Mouse (Mus musculus): Measurements from ENCODE around the gene Fam53b. TPM values are rescaled to one million over a fixed set of nuclear protein-coding genes. Genes with fewer than 3 reads are reported as not detected.

Gene Fam53b
- total and polyA plus RNA-seq, 2 experiments from 2014 or later, result 9.4 to 17.3 TPM

- ATAC-seq (ENCODE audit: low FRiP score) (no peak), DNase-seq (ENCODE audit: low spot score) (no peak)
- TF ChIP-seq CTCF (IDR thresholded peaks at IDR 0.05), result no peak
- Histone ChIP-seq H3K4me2 (ENCODE audit: low read depth, low read length, poor library complexity, severe bottlenecking) (no peak overlapping the region), H3K27me3 (ENCODE audit: insufficient read depth, low read length) (no peaks in the 10 kb centered on the region), H3K36me3 (ENCODE audit: insufficient read depth, low read length) (no peaks in the 10 kb centered on the region), H3K27ac (ENCODE audit: low read depth, low read length) (no peak overlapping the region), H3K4me1 (ENCODE audit: insufficient read depth, low read length) (peaks cover 14% of the 10 kb centered on the region), H3K4me3 (ENCODE audit: low read depth, low read length) (no peak overlapping the region), H3K9me3 (ENCODE audit: low read length) (no peaks in the 10 kb centered on the region), H3K9ac (replicated peaks; ENCODE audit: low read length, poor library complexity, severe bottlenecking) (no peak overlapping the region)
- 39% methylated on average over 6 of the region's 6 CpGs for WGBS
These were observed 82.1 kb downstream of the Fam53b start for GRCm38 (mm10) chr7:132731558-132731957.

- Histone ChIP-seq H3K9ac (replicated peaks; ENCODE audit: low read length, poor library complexity, severe bottlenecking) (no peak overlapping the region), H3K9me3 (ENCODE audit: low read length) (no peaks in the 10 kb centered on the region), H3K27ac (ENCODE audit: low read depth, low read length) (no peak overlapping the region), H3K27me3 (ENCODE audit: insufficient read depth, low read length) (no peaks in the 10 kb centered on the region), H3K4me1 (ENCODE audit: insufficient read depth, low read length) (peaks cover 14% of the 10 kb centered on the region), H3K4me3 (ENCODE audit: low read depth, low read length) (no peak overlapping the region), H3K4me2 (ENCODE audit: low read depth, low read length, poor library complexity, severe bottlenecking) (no peak overlapping the region), H3K36me3 (ENCODE audit: insufficient read depth, low read length) (no peaks in the 10 kb centered on the region)
- 65% methylated on average over 7 of the region's 7 CpGs for whole genome bisulfite sequencing
- TF ChIP-seq CTCF (IDR thresholded peaks at IDR 0.05), result no peak
- ATAC-seq (ENCODE audit: low FRiP score) (no peak), DNase-seq (ENCODE audit: low spot score) (peak; percentile 38)
These were observed 83.2 kb downstream of the Fam53b start for GRCm38 (mm10) chr7:132730510-132730909.

- Histone ChIP-seq H3K27ac (ENCODE audit: low read depth, low read length) (no peak overlapping the region), H3K9me3 (ENCODE audit: low read length) (no peaks in the 10 kb centered on the region), H3K9ac (replicated peaks; ENCODE audit: low read length, poor library complexity, severe bottlenecking) (no peak overlapping the region), H3K27me3 (ENCODE audit: insufficient read depth, low read length) (no peaks in the 10 kb centered on the region), H3K4me3 (ENCODE audit: low read depth, low read length) (no peak overlapping the region), H3K36me3 (ENCODE audit: insufficient read depth, low read length) (no peaks in the 10 kb centered on the region), H3K4me1 (ENCODE audit: insufficient read depth, low read length) (peaks cover 14% of the 10 kb centered on the region), H3K4me2 (ENCODE audit: low read depth, low read length, poor library complexity, severe bottlenecking) (no peak overlapping the region)
- no peak for ATAC-seq (ENCODE audit: low FRiP score)
- TF ChIP-seq CTCF (IDR thresholded peaks at IDR 0.05), result no peak
- WGBS, result 84% methylated on average over 4 of the region's 4 CpGs
- DNase-seq (ENCODE audit: low spot score), result no peak
These were observed 84.4 kb downstream of the Fam53b start for GRCm38 (mm10) chr7:132729093-132729831.

GRCm38 (mm10) chr7:132726106-132726861 lies 87.4 kb downstream of the Fam53b start:
- WGBS, result 73% methylated on average over 13 of the region's 13 CpGs
- DNase-seq (ENCODE audit: low spot score), result peak; percentile 18
- H3K27ac ChIP-seq (ENCODE audit: low read depth, low read length), result no peak overlapping the region

GRCm38 (mm10) chr7:132724501-132725062 lies 89.1 kb downstream of the Fam53b start:
- no peaks in the 10 kb centered on the region for H3K4me1 ChIP-seq (ENCODE audit: insufficient read depth, low read length)
- ATAC-seq (ENCODE audit: low FRiP score) (no peak), DNase-seq (ENCODE audit: low spot score) (no peak)
- H3K27me3 ChIP-seq (ENCODE audit: insufficient read depth, low read length), result no peaks in the 10 kb centered on the region
- WGBS, result 80% methylated on average over 5 of the region's 5 CpGs
- H3K9ac ChIP-seq (replicated peaks; ENCODE audit: low read length, poor library complexity, severe bottlenecking), result no peak overlapping the region
- H3K4me2 ChIP-seq (ENCODE audit: low read depth, low read length, poor library complexity, severe bottlenecking), result no peak overlapping the region
- H3K36me3 ChIP-seq (ENCODE audit: insufficient read depth, low read length), result no peaks in the 10 kb centered on the region
- no peak overlapping the region for H3K27ac ChIP-seq (ENCODE audit: low read depth, low read length)
- H3K9me3 ChIP-seq (ENCODE audit: low read length), result no peaks in the 10 kb centered on the region
- no peak for TF ChIP-seq CTCF (IDR thresholded peaks at IDR 0.05)
- no peak overlapping the region for H3K4me3 ChIP-seq (ENCODE audit: low read depth, low read length)

More at GRCm38 (mm10) chr7:132726106-132726861, 87.4 kb downstream of the Fam53b start:
- no peak for TF ChIP-seq CTCF (IDR thresholded peaks at IDR 0.05)
- H3K4me2 ChIP-seq (ENCODE audit: low read depth, low read length, poor library complexity, severe bottlenecking), result no peak overlapping the region
- no peaks in the 10 kb centered on the region for H3K9me3 ChIP-seq (ENCODE audit: low read length)
- H3K9ac ChIP-seq (replicated peaks; ENCODE audit: low read length, poor library complexity, severe bottlenecking), result no peak overlapping the region
- H3K27me3 ChIP-seq (ENCODE audit: insufficient read depth, low read length), result no peaks in the 10 kb centered on the region
- no peak overlapping the region for H3K4me3 ChIP-seq (ENCODE audit: low read depth, low read length)
- ATAC-seq (ENCODE audit: low FRiP score), result no peak
- H3K4me1 ChIP-seq (ENCODE audit: insufficient read depth, low read length), result no peaks in the 10 kb centered on the region
- H3K36me3 ChIP-seq (ENCODE audit: insufficient read depth, low read length), result no peaks in the 10 kb centered on the region

GRCm38 (mm10) chr7:132723906-132724305 lies 89.8 kb downstream of the Fam53b start:
- no peak for TF ChIP-seq CTCF (IDR thresholded peaks at IDR 0.05)
- peak; percentile 64; the same call in 1 of the 2 replicates for ATAC-seq (ENCODE audit: low FRiP score)
- no peak overlapping the region for H3K4me3 ChIP-seq (ENCODE audit: low read depth, low read length)
- no peaks in the 10 kb centered on the region for H3K36me3 ChIP-seq (ENCODE audit: insufficient read depth, low read length)
- peak; percentile 93 for DNase-seq (ENCODE audit: low spot score)
- no peak overlapping the region for H3K9ac ChIP-seq (replicated peaks; ENCODE audit: low read length, poor library complexity, severe bottlenecking)
- no peaks in the 10 kb centered on the region for H3K4me1 ChIP-seq (ENCODE audit: insufficient read depth, low read length)
- H3K27ac ChIP-seq (ENCODE audit: low read depth, low read length), result no peak overlapping the region
- H3K4me2 ChIP-seq (ENCODE audit: low read depth, low read length, poor library complexity, severe bottlenecking), result no peak overlapping the region
- no peaks in the 10 kb centered on the region for H3K9me3 ChIP-seq (ENCODE audit: low read length)
- 72% methylated on average over 11 of the region's 11 CpGs for WGBS
- no peaks in the 10 kb centered on the region for H3K27me3 ChIP-seq (ENCODE audit: insufficient read depth, low read length)
